Mouse (Mus musculus): Measurements from ENCODE around the gene Cacna1d.

Cacna1d gene

GRCm38 (mm10) chr14:30171008-30171407, 320.2 kb downstream of the Cacna1d start:
- in situ Hi-C loops (cut with MboI, MseI): no loop called here

GRCm38 (mm10) chr14:30169455-30169854, 321.8 kb downstream of the Cacna1d start:
- in situ Hi-C loops (cut with MboI, MseI): no loop called here

GRCm38 (mm10) chr14:30168902-30169301, 322.4 kb downstream of the Cacna1d start:
- in situ Hi-C loops (cut with MboI, MseI): no loop called here

GRCm38 (mm10) chr14:30168387-30168786, 322.9 kb downstream of the Cacna1d start:
- in situ Hi-C loops (cut with MboI, MseI): no loop called here

- in situ Hi-C loops (cut with MboI, MseI): no loop called here
Observed at GRCm38 (mm10) chr14:30167606-30168005, 323.6 kb downstream of the Cacna1d start.

GRCm38 (mm10) chr14:30166036-30166435, 325.2 kb downstream of the Cacna1d start:
- in situ Hi-C loops (cut with MboI, MseI): no loop called here

GRCm38 (mm10) chr14:30163733-30164708, 327.2 kb downstream of the Cacna1d start:
- in situ Hi-C loops (cut with MboI, MseI): no loop called here

- in situ Hi-C loops (cut with MboI, MseI): no loop called here
Observed at GRCm38 (mm10) chr14:30147774-30148173, 343.5 kb downstream of the Cacna1d start.

GRCm38 (mm10) chr14:30138379-30138964, 352.8 kb downstream of the Cacna1d start:
- in situ Hi-C loops (cut with MboI, MseI): no loop called here

- in situ Hi-C loops (cut with MboI, MseI): no loop called here
Observed at GRCm38 (mm10) chr14:30137961-30138360, 353.3 kb downstream of the Cacna1d start.

GRCm38 (mm10) chr14:30136965-30137364, 354.3 kb downstream of the Cacna1d start:
- in situ Hi-C loops (cut with MboI, MseI): no loop called here

GRCm38 (mm10) chr14:30135351-30135750, 355.9 kb downstream of the Cacna1d start:
- in situ Hi-C loops (cut with MboI, MseI): no loop called here

- in situ Hi-C loops (cut with MboI, MseI): no loop called here
Observed at GRCm38 (mm10) chr14:30133684-30134083, 357.6 kb downstream of the Cacna1d start.

- in situ Hi-C loops (cut with MboI, MseI): no loop called here
Observed at GRCm38 (mm10) chr14:30131256-30131655, 360.0 kb downstream of the Cacna1d start.

GRCm38 (mm10) chr14:30130092-30130491, 361.2 kb downstream of the Cacna1d start:
- in situ Hi-C loops (cut with MboI, MseI): no loop called here

- in situ Hi-C loops (cut with MboI, MseI): no loop called here
Observed at GRCm38 (mm10) chr14:30129378-30129777, 361.9 kb downstream of the Cacna1d start.

GRCm38 (mm10) chr14:30124951-30125690, 366.1 kb downstream of the Cacna1d start:
- in situ Hi-C loops (cut with MboI, MseI): no loop called here

GRCm38 (mm10) chr14:30120023-30120422, 371.2 kb downstream of the Cacna1d start:
- in situ Hi-C loops (cut with MboI, MseI): no loop called here

- in situ Hi-C loops (cut with MboI, MseI): no loop called here
Observed at GRCm38 (mm10) chr14:30113392-30114108, 377.7 kb downstream of the Cacna1d start.

- in situ Hi-C loops (cut with MboI, MseI): no loop called here
Observed at GRCm38 (mm10) chr14:30109079-30109478, 382.2 kb downstream of the Cacna1d start.

GRCm38 (mm10) chr14:30106550-30106949, 384.7 kb downstream of the Cacna1d start:
- in situ Hi-C loops (cut with MboI, MseI): no loop called here
